Mouse (Mus musculus) neural tube, postnatal 0 days (tissue): ENCODE data around the gene Chka. TPM values are rescaled to one million over a fixed set of nuclear protein-coding genes. Genes with fewer than 3 reads are reported as not detected.

Source experiments
- polyA plus RNA-seq: library from polyadenylated mRNA; unstranded; fragments of >200 nt; fragmentation: Nextera tagmentation; extraction: Ambion mirVana; gene quantifications from 2 replicates; pipeline ENCODE4 v1.2.1, GENCODE M21; 2015

Chka gene
- polyA plus RNA-seq: 54.1 and 55.6 TPM in 2 replicates

GRCm38 (mm10) chr19:3851502-3851962, at the start of gene Chka:
Gene Chka, plus strand, starts transcription at chr19:3851773.

GRCm38 (mm10) chr19:3906795-3907786, 55.5 kb downstream of the Chka start, which contains the start of gene Tcirg1:
Gene Tcirg1, minus strand, starts transcription at chr19:3907133.

GRCm38 (mm10) chr19:3912337-3913204, 61.0 kb downstream of the Chka start, which contains the start of gene Ndufs8:
Gene Ndufs8, minus strand, starts transcription at chr19:3912774.

GRCm38 (mm10) chr19:3929211-3929941, 77.8 kb downstream of the Chka start, which contains the start of gene Aldh3b1:
Gene Aldh3b1, minus strand, starts transcription at chr19:3929808.

GRCm38 (mm10) chr19:3935032-3935895, 83.7 kb downstream of the Chka start, which contains the start of gene Unc93b1:
Gene Unc93b1, plus strand, starts transcription at chr19:3935186.

Other genes with a start within 250 kb of the Chka start
- 0.82 and 0.86 TPM in 2 replicates for gene Lrp5, start 165.2 kb upstream of the Chka start, polyA plus RNA-seq
- gene 1810055G02Rik, start 143.5 kb upstream of the Chka start, polyA plus RNA-seq: 35.7 and 39.3 TPM in 2 replicates
- 29.7 and 36.1 TPM in 2 replicates for gene Kmt5b, start 84.4 kb upstream of the Chka start, polyA plus RNA-seq
- 19.2 and 21.3 TPM in 2 replicates for gene Tcirg1, start 55.4 kb downstream of the Chka start, polyA plus RNA-seq
- 418 and 427 TPM in 2 replicates for gene Ndufs8, start 61.0 kb downstream of the Chka start, polyA plus RNA-seq
- gene Aldh3b1, start 78.0 kb downstream of the Chka start, polyA plus RNA-seq: 5.1 and 5.3 TPM in 2 replicates
- gene Unc93b1, start 83.4 kb downstream of the Chka start, polyA plus RNA-seq: 18.9 and 23.6 TPM in 2 replicates
- not detected in 2 replicates for gene Aldh3b3, start 106.9 kb downstream of the Chka start, polyA plus RNA-seq
- 0.45 TPM in 2 replicates for gene Aldh3b2, start 120.6 kb downstream of the Chka start, polyA plus RNA-seq
- 4.4 and 5.1 TPM in 2 replicates for gene Acy3, start 134.8 kb downstream of the Chka start, polyA plus RNA-seq
- 0.12 TPM in 1 of 2 replicates, not detected in the other for gene Tbx10, start 141.0 kb downstream of the Chka start, polyA plus RNA-seq
- gene Nudt8, start 148.8 kb downstream of the Chka start, polyA plus RNA-seq: 26.9 and 27.1 TPM in 2 replicates
- 2.2 and 2.6 TPM in 2 replicates for gene Gm49405, start 148.9 kb downstream of the Chka start, polyA plus RNA-seq
- 3.2 TPM in 2 replicates for gene Doc2g, start 151.5 kb downstream of the Chka start, polyA plus RNA-seq
- 281 and 291 TPM in 2 replicates for gene Ndufv1, start 161.0 kb downstream of the Chka start, polyA plus RNA-seq
- 590 and 603 TPM in 2 replicates for gene Gstp1, start 186.2 kb downstream of the Chka start, polyA plus RNA-seq
- 0.48 and 2.7 TPM in 2 replicates for gene Gstp2, start 194.2 kb downstream of the Chka start, polyA plus RNA-seq
- gene Gstp3, start 207.8 kb downstream of the Chka start, polyA plus RNA-seq: not detected in 2 replicates
- not detected in 2 replicates for gene Cabp2, start 229.8 kb downstream of the Chka start, polyA plus RNA-seq
- gene Cdk2ap2, start 245.4 kb downstream of the Chka start, polyA plus RNA-seq: 74.2 and 77.2 TPM in 2 replicates
- gene Pitpnm1, start 248.2 kb downstream of the Chka start, polyA plus RNA-seq: 90.8 and 110 TPM in 2 replicates